Mouse (Mus musculus) neural tube, embryonic 14.5 days (tissue): ENCODE results near the gene Slc4a7. TPM values are rescaled to one million over a fixed set of nuclear protein-coding genes. Genes with fewer than 3 reads are reported as not detected.
A peak's percentile ranks its signal among the peaks of the same experiment; 100 is the strongest.

ENCODE experiments used
- ATAC-seq: fragments of 200-750 bp; cut with Nextera tagmentation; 2 replicates; pipeline ENCODE4 v1.8.0; 2017; ENCODE audit warnings: low read depth, mild to moderate bottlenecking, moderate TSS enrichment, moderate library complexity
- H3K27ac ChIP-seq: fragments of 300-500 bp; sonication (generic); 2 replicates; pipeline ENCODE4 v1.5.1; 2014; ENCODE audit warnings: low read depth, mild to moderate bottlenecking, control low read depth, low read length, moderate library complexity, mixed read lengths
- H3K27me3 ChIP-seq: fragments of 300-500 bp; sonication (generic); 2 replicates; pipeline ENCODE4 v1.6.1; 2014; ENCODE audit warnings: low read length; ENCODE audit not compliant: control insufficient read depth, insufficient read depth
- H3K36me3 ChIP-seq: fragments of 300-500 bp; sonication (generic); 2 replicates; pipeline ENCODE4 v1.6.1; 2014; ENCODE audit warnings: low read length, mixed read lengths; ENCODE audit not compliant: control insufficient read depth, insufficient read depth
- H3K4me1 ChIP-seq: fragments of 300-500 bp; sonication (generic); 2 replicates; pipeline ENCODE4 v1.6.1; 2014; ENCODE audit warnings: low read length; ENCODE audit not compliant: control insufficient read depth, insufficient read depth
- H3K4me2 ChIP-seq: fragments of 300-500 bp; sonication (generic); 2 replicates; pipeline ENCODE4 v1.6.1; 2014; ENCODE audit warnings: mild to moderate bottlenecking, low read depth, low read length, control low read depth
- H3K4me3 ChIP-seq: fragments of 300-500 bp; sonication (generic); 2 replicates; pipeline ENCODE4 v1.5.1; 2014; ENCODE audit warnings: low read depth, low read length, control low read depth, mixed read lengths
- H3K9ac ChIP-seq: fragments of 300-500 bp; sonication (generic); replicated peaks from 2 replicates; pipeline ENCODE4 v1.6.1; 2014; ENCODE audit warnings: low read depth, mild to moderate bottlenecking, control low read depth, low read length, mixed read lengths
- H3K9me3 ChIP-seq: fragments of 300-500 bp; sonication (generic); 2 replicates; pipeline ENCODE4 v1.6.1; 2016; ENCODE audit warnings: low read length; ENCODE audit not compliant: control insufficient read depth
- WGBS: fragments of 180-500 bp; shearing (Covaris S2); extraction: QIAGEN DNeasy Blood & Tissue Kit; methylation state at CpG from one replicate; pipeline ENCODE4 v1.1.7; 2014; 5-methylcytosine and 5-hydroxymethylcytosine counted together
- polyA plus RNA-seq: library from polyadenylated mRNA; unstranded; fragments of >200 nt; fragmentation: Nextera tagmentation; extraction: Ambion mirVana; gene quantifications from 2 replicates; pipeline ENCODE4 v1.2.1, GENCODE M21; 2014

Gene Slc4a7
- 28.8 and 35.5 TPM in 2 replicates for polyA plus RNA-seq

GRCm38 (mm10) chr14:14701710-14702329, at the start of gene Slc4a7:
TSS of gene Slc4a7 (plus strand) at chr14:14702279.
- H3K4me1 ChIP-seq: peaks cover 15% of the 10 kb centered on the region
- no peaks in the 10 kb centered on the region for H3K9me3 ChIP-seq
- 95% methylated on average over 5 of the region's 5 CpGs for WGBS
- H3K4me3 ChIP-seq: peak within 1 kb of the TSS; percentile 86
- H3K27me3 ChIP-seq: no peaks in the 10 kb centered on the region
- ATAC-seq: no peak; the same call in 1 of the 2 replicates
- peak within 1 kb of the TSS; percentile 48 for H3K4me2 ChIP-seq
- H3K36me3 ChIP-seq: no peaks in the 10 kb centered on the region
- peak within 1 kb of the TSS; percentile 98 for H3K9ac ChIP-seq
- H3K27ac ChIP-seq: peak within 1 kb of the TSS; percentile 96

GRCm38 (mm10) chr14:14670597-14670996, 31.5 kb upstream of the Slc4a7 start:
- Histone ChIP-seq H3K4me3 (no peak overlapping the region), H3K9ac (no peak overlapping the region)
- 87% methylated on average over 1 of the region's 1 CpGs for WGBS

GRCm38 (mm10) chr14:14681611-14682010, 20.5 kb upstream of the Slc4a7 start:
- H3K4me2 ChIP-seq: no peak overlapping the region
- ATAC-seq: no peak
- no peak overlapping the region for H3K4me3 ChIP-seq
- H3K9me3 ChIP-seq: no peaks in the 10 kb centered on the region
- H3K27me3 ChIP-seq: no peaks in the 10 kb centered on the region
- H3K36me3 ChIP-seq: no peaks in the 10 kb centered on the region
- H3K9ac ChIP-seq: no peak overlapping the region
- 78% methylated on average over 4 of the region's 4 CpGs for WGBS
- H3K27ac ChIP-seq: no peak overlapping the region
- no peaks in the 10 kb centered on the region for H3K4me1 ChIP-seq

More at GRCm38 (mm10) chr14:14670597-14670996, 31.5 kb upstream of the Slc4a7 start:
- no peaks in the 10 kb centered on the region for H3K36me3 ChIP-seq
- H3K9me3 ChIP-seq: no peaks in the 10 kb centered on the region
- no peak overlapping the region for H3K4me2 ChIP-seq
- H3K27ac ChIP-seq: no peak overlapping the region
- no peaks in the 10 kb centered on the region for H3K27me3 ChIP-seq
- no peak for ATAC-seq
- no peaks in the 10 kb centered on the region for H3K4me1 ChIP-seq

- no peak for ATAC-seq
- no peak overlapping the region for H3K27ac ChIP-seq
- no peaks in the 10 kb centered on the region for H3K36me3 ChIP-seq
- H3K4me3 ChIP-seq: no peak overlapping the region
- H3K9ac ChIP-seq: no peak overlapping the region
- H3K27me3 ChIP-seq: no peaks in the 10 kb centered on the region
- H3K9me3 ChIP-seq: no peaks in the 10 kb centered on the region
- no peak overlapping the region for H3K4me2 ChIP-seq
- H3K4me1 ChIP-seq: no peaks in the 10 kb centered on the region
- 85% methylated on average over 4 of the region's 4 CpGs for WGBS
These were observed 17.3 kb upstream of the Slc4a7 start for GRCm38 (mm10) chr14:14684771-14685170.

- H3K4me2 ChIP-seq: no peak overlapping the region
- H3K4me1 ChIP-seq: no peaks in the 10 kb centered on the region
- H3K36me3 ChIP-seq: no peaks in the 10 kb centered on the region
- 70% methylated on average over 7 of the region's 7 CpGs for WGBS
- ATAC-seq: no peak
- H3K4me3 ChIP-seq: no peak overlapping the region
- H3K27ac ChIP-seq: no peak overlapping the region
- H3K27me3 ChIP-seq: no peaks in the 10 kb centered on the region
- H3K9me3 ChIP-seq: no peaks in the 10 kb centered on the region
- H3K9ac ChIP-seq: no peak overlapping the region
These were observed 16.0 kb upstream of the Slc4a7 start for GRCm38 (mm10) chr14:14686101-14686551.

GRCm38 (mm10) chr14:14687258-14687890, 14.7 kb upstream of the Slc4a7 start:
- no peak overlapping the region for H3K4me3 ChIP-seq
- H3K4me2 ChIP-seq: no peak overlapping the region
- no peak overlapping the region for H3K9ac ChIP-seq
- no peaks in the 10 kb centered on the region for H3K36me3 ChIP-seq
- no peaks in the 10 kb centered on the region for H3K9me3 ChIP-seq
- H3K27ac ChIP-seq: no peak overlapping the region
- no peak for ATAC-seq
- 79% methylated on average over 7 of the region's 7 CpGs for WGBS
- H3K27me3 ChIP-seq: no peaks in the 10 kb centered on the region
- H3K4me1 ChIP-seq: no peaks in the 10 kb centered on the region

- H3K36me3 ChIP-seq: no peaks in the 10 kb centered on the region
- ATAC-seq: peak; percentile 97
- H3K4me1 ChIP-seq: peaks cover 15% of the 10 kb centered on the region
- WGBS: under 1% methylated on average over 29 of the region's 85 CpGs
- peak overlapping the region; percentile 98 for H3K9ac ChIP-seq
- H3K27ac ChIP-seq: peak overlapping the region; percentile 96
- peak overlapping the region; percentile 86 for H3K4me3 ChIP-seq
- no peaks in the 10 kb centered on the region for H3K27me3 ChIP-seq
- H3K9me3 ChIP-seq: no peaks in the 10 kb centered on the region
- peak overlapping the region; percentile 48 for H3K4me2 ChIP-seq
These were observed 593 bp downstream of the Slc4a7 start for GRCm38 (mm10) chr14:14702399-14703345.

- WGBS: under 1% methylated on average over 52 of the region's 60 CpGs
These were observed 1.3 kb downstream of the Slc4a7 start for GRCm38 (mm10) chr14:14703346-14703871.

More at GRCm38 (mm10) chr14:14703346-14703871, 1.3 kb downstream of the Slc4a7 start:
- peak overlapping the region; percentile 96 for H3K27ac ChIP-seq
- ATAC-seq: peak; percentile 56; the same call in 1 of the 2 replicates
- peak overlapping the region; percentile 98 for H3K9ac ChIP-seq
- no peaks in the 10 kb centered on the region for H3K36me3 ChIP-seq
- peaks cover 15% of the 10 kb centered on the region for H3K4me1 ChIP-seq
- H3K27me3 ChIP-seq: no peaks in the 10 kb centered on the region
- peak overlapping the region; percentile 86 for H3K4me3 ChIP-seq
- H3K4me2 ChIP-seq: peak overlapping the region; percentile 47
- H3K9me3 ChIP-seq: no peaks in the 10 kb centered on the region
